Mouse (Mus musculus): ENCODE results near the gene Ccdc38.

GRCm38 (mm10) chr10:93632086-93632485 lies 91.7 kb downstream of the Ccdc38 start:
- TF ChIP-seq CTCF (conservative IDR thresholded peaks at IDR 0.05; ENCODE audit: insufficient read depth, insufficient read length, low read depth, low read length) (no peak), POLR2A (IDR thresholded peaks at IDR 0.05; ENCODE audit: low read depth, low read length) (no peak)
